Mouse (Mus musculus) limb, embryonic 10.5 days (tissue): ENCODE measurements at regions not wholly inside any gene's neighbourhood (a gene's known extent, or its start where the extent isn't known, plus 50 kb on each side); places are given as distances from the start of the nearest gene placed in this dataset.

Experiments
- DNase-seq: peaks from one replicate; pipeline ENCODE4 v3.0.0-alpha.2; 2017; ENCODE audit warnings: low spot score
- H3K27ac ChIP-seq: fragments of 300-500 bp; sonication (generic); 2 replicates; pipeline ENCODE4 v1.5.1; 2016; ENCODE audit warnings: mild to moderate bottlenecking
- H3K27me3 ChIP-seq: fragments of 300-500 bp; sonication (generic); 2 replicates; pipeline ENCODE4 v1.6.1; 2016; ENCODE audit warnings: low read depth, mild to moderate bottlenecking; ENCODE audit not compliant: poor library complexity, severe bottlenecking
- H3K36me3 ChIP-seq: fragments of 300-500 bp; sonication (generic); 2 replicates; pipeline ENCODE4 v1.6.1; 2016; ENCODE audit warnings: mild to moderate bottlenecking, moderate library complexity
- H3K4me1 ChIP-seq: fragments of 300-500 bp; sonication (generic); 2 replicates; pipeline ENCODE4 v1.6.1; 2016
- H3K4me3 ChIP-seq: fragments of 300-500 bp; sonication (generic); 2 replicates; pipeline ENCODE4 v1.5.1; 2016; ENCODE audit warnings: mild to moderate bottlenecking, moderate library complexity
- H3K9me3 ChIP-seq: fragments of 300-500 bp; sonication (generic); replicated peaks from 2 replicates; pipeline ENCODE4 v1.6.1; 2016; ENCODE audit warnings: mild to moderate bottlenecking
- WGBS: fragments of 180-500 bp; shearing (Covaris S2); methylation state at CpG from one replicate; pipeline ENCODE4 v1.1.7; 2016; 5-methylcytosine and 5-hydroxymethylcytosine counted together

DNA sequence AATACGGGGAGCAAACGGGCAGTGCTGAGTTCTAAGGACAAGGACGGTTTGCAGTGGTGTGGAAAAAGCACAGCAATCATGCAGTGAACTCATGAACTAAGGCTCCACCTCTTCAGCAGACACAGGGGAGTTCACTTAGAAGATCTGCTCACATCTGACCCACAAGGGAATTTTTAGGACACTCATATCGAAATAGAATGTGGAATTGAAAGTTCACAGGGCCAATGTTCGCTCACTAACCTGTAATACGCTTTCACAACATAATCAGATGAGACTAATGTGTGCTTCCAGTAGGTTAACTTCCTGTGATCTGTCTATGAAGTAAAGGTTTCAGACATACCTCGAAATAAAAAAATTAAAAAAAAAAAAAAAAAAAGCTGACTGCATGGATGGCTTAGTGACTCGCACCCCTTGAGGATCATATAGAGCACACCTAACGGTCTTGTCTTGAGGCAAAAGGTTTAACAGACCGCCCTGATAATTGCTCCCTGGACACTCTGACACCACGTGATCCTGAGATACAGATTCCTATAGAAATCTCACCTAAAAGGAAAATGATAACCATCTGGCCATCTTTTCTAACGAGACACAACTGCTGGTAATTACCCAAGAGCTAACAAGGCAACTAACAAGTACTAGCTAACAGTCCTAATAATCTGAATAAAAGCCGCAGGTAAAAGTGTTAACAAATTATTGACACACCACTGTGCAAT is 187.0 kb upstream of the Smim15 start:
- WGBS = 74% methylated on average over 13 of the region's 13 CpGs
- Histone ChIP-seq H3K36me3 (no peaks in the 10 kb centered on the region), H3K27ac (no peak overlapping the region), H3K27me3 (no peaks in the 10 kb centered on the region), H3K4me1 (peaks cover 26% of the 10 kb centered on the region), H3K9me3 (no peaks in the 10 kb centered on the region), H3K4me3 (no peak overlapping the region)
- DNase-seq = no peak

DNA sequence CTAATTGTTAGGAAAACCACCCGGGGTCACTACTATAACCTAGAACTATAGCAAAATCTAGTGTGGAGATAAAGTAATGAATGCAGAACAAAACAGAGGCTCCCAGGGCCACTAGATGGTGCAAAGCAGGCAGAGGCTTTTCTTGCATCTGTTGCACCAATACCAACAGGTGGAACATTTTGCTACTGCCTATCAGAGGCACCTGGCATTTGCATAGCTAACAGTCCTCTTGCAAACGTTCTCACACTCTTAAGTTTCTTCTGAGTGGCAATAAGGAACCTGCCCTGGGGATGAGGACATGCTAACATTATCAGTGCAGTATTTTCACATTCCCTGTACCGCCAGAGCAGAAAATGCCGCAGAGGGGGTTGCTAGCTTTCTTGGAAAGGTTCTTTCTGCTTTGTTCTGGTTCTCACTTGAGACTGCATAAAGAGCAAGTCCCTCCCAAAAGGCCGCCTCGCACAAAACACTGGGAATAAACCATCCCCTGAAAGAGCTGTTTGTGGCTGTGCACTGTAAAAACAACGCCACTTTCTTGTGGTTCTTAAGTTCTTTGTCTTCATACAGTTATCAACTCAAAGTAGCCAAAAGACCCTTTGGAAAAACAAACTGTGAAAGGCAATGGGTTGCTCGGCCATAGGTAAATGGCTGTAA is 193.2 kb upstream of the Smim15 start:
- H3K4me1 ChIP-seq = peaks cover 43% of the 10 kb centered on the region
- WGBS = 70% methylated on average over 8 of the region's 8 CpGs

DNA sequence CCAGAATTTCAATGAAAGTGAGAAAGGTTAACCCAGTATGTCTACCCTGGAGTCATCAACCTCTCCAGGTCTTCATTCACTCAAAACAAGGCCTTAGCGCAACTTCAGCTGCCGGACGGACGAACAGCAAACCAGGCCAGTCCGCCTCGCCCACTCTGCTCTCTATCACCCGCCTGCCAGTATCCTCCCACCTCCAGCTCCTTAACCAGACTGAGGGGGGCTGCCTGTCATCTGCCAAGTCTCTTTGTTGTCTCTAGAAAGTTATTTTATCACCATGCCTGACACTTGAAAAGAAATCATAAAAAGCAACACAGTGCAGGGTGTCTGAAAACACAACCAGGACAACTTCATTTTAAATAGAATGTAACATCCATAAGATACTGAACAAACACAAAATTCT is 195.4 kb upstream of the Smim15 start:
- Histone ChIP-seq H3K36me3 (no peaks in the 10 kb centered on the region), H3K27me3 (no peaks in the 10 kb centered on the region), H3K9me3 (no peaks in the 10 kb centered on the region), H3K4me1 (peaks cover 54% of the 10 kb centered on the region), H3K27ac (no peak overlapping the region), H3K4me3 (no peak overlapping the region)
- WGBS = 68% methylated on average over 7 of the region's 7 CpGs
- DNase-seq = no peak

More for the DNA sequence above, 193.2 kb upstream of the Smim15 start:
- H3K27ac ChIP-seq = no peak overlapping the region
- H3K27me3 ChIP-seq = no peaks in the 10 kb centered on the region
- no peaks in the 10 kb centered on the region for H3K9me3 ChIP-seq
- DNase-seq = no peak
- no peaks in the 10 kb centered on the region for H3K36me3 ChIP-seq
- H3K4me3 ChIP-seq = no peak overlapping the region

DNA sequence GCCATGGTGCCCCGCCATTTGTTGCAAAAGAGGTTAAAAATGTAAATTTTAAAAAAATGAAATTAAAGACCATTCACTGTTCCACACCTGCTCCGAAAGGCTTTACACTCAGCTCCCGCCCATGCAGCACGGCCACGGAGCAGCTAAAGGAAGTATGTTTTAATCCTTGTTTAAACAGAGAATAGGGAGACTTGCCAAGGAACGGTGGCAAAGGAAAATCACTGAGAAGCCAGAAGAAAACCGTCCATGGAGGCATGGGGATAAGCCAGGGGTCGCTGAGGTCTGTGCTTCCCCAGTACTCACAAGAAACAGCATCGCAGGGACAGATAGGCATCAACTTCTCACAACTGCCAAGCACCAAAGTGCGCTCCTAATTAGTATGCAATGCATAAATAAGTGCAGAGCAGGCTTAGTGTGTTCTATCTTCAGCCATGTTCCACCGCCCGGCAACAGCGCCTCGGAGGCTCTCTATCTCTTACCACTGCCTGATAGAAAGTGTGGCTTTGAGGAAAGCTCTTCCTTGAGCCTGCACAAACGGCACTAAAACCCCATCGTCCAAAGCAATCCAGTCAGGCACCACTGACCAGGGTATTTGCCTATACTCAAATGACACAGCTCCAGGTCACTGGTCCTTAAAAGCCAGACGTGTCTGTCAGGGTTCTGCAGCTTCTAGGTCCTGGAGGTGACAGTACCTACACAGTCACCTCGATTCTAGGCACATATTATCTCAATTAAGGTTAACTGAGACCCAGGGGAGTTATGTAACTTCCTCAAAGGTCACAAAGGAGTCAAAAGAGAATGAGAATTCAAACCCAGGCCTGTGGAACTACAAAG is 196.8 kb upstream of the Smim15 start:
- 61% methylated on average over 18 of the region's 18 CpGs for WGBS
- Histone ChIP-seq H3K4me3 (no peak overlapping the region), H3K27ac (peak overlapping the region; percentile 84), H3K9me3 (no peaks in the 10 kb centered on the region), H3K27me3 (no peaks in the 10 kb centered on the region), H3K36me3 (no peaks in the 10 kb centered on the region), H3K4me1 (peaks cover 67% of the 10 kb centered on the region)
- peak; percentile 42 for DNase-seq

DNA sequence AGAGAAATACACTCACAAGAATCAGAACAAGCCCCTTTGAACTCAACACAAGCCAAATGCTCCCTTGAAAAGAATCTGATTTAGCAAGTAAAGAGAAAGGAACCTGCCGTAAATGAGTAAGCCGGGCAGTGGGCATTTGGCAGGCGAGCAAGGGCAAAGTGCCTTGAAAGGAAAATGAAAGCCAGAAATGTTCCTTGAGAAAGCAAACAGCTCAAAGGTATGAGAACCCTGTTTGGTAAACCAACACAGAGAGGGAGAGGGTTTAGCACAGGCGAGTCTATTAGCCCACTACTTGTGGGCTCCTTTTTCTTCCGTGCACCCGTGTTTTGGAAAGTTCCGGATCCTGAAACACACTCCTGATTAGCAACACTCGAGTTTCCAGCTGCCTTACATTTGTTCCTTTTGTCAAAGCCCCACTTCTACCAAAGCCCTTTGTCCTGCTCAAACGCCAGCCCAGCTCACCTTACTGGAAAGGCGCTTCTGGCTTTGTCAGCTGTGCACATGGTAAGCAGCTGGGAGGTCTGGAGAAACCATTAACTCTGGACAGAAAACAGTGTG is 197.5 kb upstream of the Smim15 start:
- H3K4me3 ChIP-seq = peak overlapping the region; percentile 22; the same call in 1 of the 2 replicates
- no peaks in the 10 kb centered on the region for H3K9me3 ChIP-seq
- 53% methylated on average over 10 of the region's 10 CpGs for WGBS
- no peaks in the 10 kb centered on the region for H3K36me3 ChIP-seq
- peak overlapping the region; percentile 84 for H3K27ac ChIP-seq
- H3K27me3 ChIP-seq = no peaks in the 10 kb centered on the region
- peaks cover 72% of the 10 kb centered on the region for H3K4me1 ChIP-seq
- peak; percentile 76 for DNase-seq

DNA sequence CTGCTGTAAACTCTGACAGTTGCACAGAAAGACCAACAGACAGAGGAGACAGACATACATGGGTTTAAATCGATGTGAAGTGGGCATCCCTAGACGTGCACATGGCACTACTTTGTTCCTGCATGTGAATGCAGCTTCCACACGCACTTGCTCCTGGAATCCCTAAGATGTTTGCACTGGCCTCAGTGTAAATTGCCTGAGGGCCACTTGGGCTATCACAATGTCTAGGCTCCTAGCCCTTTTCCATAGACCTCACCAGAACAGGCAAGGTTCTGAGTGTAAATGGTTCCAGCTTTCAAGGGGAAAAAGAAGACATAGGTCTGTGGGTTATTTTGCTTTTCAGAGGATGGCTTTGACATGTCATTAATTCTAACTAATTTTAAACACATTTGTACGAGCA is 198.4 kb upstream of the Smim15 start:
- H3K4me3 ChIP-seq = no peak overlapping the region
- 52% methylated on average over 4 of the region's 4 CpGs for WGBS
- no peaks in the 10 kb centered on the region for H3K27me3 ChIP-seq
- no peaks in the 10 kb centered on the region for H3K36me3 ChIP-seq
- no peak for DNase-seq
- peaks cover 79% of the 10 kb centered on the region for H3K4me1 ChIP-seq
- H3K27ac ChIP-seq = peak overlapping the region; percentile 84; the same call in 1 of the 2 replicates
- H3K9me3 ChIP-seq = no peaks in the 10 kb centered on the region

DNA sequence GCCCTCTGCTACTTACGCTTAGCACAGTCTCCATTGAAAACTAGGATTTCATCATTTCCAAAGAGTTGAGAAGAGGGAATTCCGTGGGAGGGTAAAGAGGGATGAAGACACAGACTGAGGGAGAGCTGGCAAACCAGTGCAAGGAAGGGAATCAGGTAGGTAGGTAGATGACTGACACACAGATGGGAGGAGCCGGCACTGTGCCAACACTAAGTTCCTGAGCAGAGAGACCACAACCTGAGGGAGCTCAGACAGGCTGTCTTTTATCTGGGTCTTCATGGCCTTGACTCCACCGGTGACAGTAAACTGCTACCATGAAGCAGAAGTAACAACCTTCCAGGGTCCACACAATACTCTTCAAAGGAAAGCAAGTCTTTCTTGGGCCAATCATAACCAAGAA is 200.2 kb upstream of the Smim15 start:
- Histone ChIP-seq H3K27me3 (no peaks in the 10 kb centered on the region), H3K27ac (no peak overlapping the region), H3K4me1 (peaks cover 77% of the 10 kb centered on the region), H3K4me3 (no peak overlapping the region), H3K36me3 (no peaks in the 10 kb centered on the region), H3K9me3 (no peaks in the 10 kb centered on the region)
- WGBS = 91% methylated on average over 4 of the region's 4 CpGs
- DNase-seq = no peak

DNA sequence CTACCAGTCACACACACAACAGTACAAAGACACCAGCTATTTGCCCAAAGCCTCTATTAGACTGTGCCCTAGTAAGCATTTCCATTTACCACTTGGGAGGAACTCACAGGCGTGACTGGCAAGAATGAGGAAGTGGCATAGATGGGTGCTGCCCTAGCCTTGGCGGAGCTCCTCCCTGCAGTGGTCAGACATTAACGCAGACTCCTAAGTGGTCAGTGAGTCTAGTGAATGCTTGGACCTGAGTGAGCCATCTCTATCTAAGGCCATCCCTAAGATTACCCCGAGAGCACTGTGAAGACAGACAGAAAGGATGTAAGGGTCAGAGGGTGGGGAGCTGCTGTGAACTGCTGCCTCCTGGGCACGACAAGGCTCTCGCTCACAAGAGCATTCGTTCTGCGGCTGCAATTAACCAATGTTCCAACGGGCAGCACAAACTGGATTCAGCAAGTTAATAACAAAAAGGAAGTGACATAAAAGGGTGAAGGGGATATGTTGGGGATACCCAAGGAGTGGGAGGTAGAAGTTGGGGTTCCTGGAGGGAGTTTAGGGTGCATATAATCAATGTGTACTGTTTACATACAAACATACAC is 206.0 kb upstream of the Smim15 start:
- no peak overlapping the region for H3K27ac ChIP-seq
- H3K27me3 ChIP-seq = no peaks in the 10 kb centered on the region
- no peaks in the 10 kb centered on the region for H3K9me3 ChIP-seq
- H3K4me3 ChIP-seq = no peak overlapping the region
- H3K4me1 ChIP-seq = peaks cover 58% of the 10 kb centered on the region
- no peak for DNase-seq
- 88% methylated on average over 9 of the region's 9 CpGs for WGBS
- H3K36me3 ChIP-seq = no peaks in the 10 kb centered on the region

DNA sequence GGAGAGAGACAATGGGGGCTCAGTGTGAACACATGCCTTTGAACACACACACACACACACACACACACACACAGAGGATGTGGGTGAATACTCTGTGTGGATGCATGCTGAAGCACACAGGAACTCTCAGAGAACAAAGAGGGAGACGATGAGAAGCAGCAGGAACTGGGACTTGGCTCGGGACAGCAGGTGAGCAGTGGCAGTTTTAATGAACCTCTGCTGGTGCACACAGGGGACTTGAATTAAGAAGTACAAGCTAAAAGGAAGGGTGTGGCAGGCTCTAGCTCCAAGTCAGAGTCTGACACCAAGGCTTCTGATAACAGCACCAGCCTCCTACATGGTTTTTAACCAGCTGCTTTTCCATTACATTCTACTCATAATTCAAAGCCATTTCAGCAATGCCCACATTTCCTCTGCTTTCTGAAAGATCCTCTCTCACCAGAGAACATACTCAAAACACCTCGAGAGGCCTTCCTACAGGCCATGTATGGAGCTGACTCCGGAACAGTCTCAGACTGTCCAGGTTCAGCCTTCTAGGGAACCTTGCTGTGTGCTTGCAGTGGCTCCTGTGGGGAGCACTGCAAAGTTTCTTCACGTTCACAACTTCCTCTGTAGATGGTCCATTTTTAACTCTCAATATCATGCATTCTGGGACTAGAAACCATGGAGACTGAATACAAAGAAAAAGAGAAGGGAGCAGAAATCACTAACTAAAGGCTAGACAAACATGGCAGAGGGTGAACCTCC is 206.9 kb upstream of the Smim15 start:
- 62% methylated on average over 5 of the region's 5 CpGs for WGBS
- no peak for DNase-seq
- H3K9me3 ChIP-seq = no peaks in the 10 kb centered on the region
- H3K27ac ChIP-seq = no peak overlapping the region
- no peaks in the 10 kb centered on the region for H3K36me3 ChIP-seq
- no peaks in the 10 kb centered on the region for H3K27me3 ChIP-seq
- H3K4me3 ChIP-seq = no peak overlapping the region
- H3K4me1 ChIP-seq = peaks cover 53% of the 10 kb centered on the region

DNA sequence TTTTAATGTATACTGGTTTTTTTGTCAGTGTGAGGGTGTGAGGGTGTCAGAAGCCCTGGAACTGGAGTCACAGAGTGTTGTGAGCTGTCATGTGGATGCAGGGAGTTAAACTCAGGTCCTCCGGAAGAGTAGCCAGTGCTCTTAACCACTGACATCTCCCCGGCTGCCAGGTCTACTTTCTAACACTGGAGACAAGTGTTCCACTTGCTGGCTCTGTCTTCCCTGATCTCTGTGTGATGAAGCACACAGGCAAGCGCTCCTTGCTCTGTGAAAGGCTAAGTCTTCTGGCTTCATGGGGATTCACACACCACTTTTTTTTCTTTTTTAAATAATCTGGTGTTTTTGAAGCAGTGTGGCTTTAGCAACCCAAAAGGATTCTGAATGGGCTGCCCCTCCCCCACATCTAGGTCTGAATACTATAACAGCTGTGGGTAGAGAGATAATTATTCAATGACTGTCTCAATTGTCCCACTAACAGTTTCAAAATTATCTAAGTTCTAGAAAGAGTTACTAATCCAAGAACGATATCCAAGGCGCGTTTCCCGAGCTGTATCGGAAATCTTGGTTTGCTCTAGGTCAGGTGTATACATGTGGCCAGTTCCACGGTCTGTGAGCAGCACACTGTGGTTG is 208.4 kb upstream of the Smim15 start:
- Histone ChIP-seq H3K9me3 (no peaks in the 10 kb centered on the region), H3K27ac (no peak overlapping the region), H3K4me3 (no peak overlapping the region), H3K27me3 (no peaks in the 10 kb centered on the region), H3K4me1 (peaks cover 56% of the 10 kb centered on the region), H3K36me3 (no peaks in the 10 kb centered on the region)
- WGBS = 67% methylated on average over 9 of the region's 9 CpGs
- no peak for DNase-seq

DNA sequence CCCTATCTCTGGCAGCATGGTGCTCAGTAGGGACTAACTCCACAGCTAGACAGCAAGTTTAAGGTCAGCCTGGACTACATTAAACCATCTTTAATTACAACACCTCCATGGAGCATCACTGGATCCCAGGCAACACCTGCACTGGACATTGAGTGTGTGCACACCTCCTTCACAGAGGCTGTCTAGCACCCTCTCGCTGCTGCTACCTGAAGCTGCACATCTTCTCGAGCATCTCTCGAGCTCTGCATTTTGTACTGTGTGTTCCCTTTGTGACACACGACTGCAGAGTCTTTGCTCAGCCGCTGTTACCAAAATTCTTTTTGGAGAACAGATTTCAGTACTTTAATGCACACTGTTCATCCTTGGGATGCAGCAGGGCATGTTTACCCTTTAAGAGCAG is 212.2 kb upstream of the Smim15 start:
- H3K36me3 ChIP-seq = no peaks in the 10 kb centered on the region
- no peak for DNase-seq
- no peak overlapping the region for H3K27ac ChIP-seq
- no peaks in the 10 kb centered on the region for H3K27me3 ChIP-seq
- no peaks in the 10 kb centered on the region for H3K9me3 ChIP-seq
- 73% methylated on average over 5 of the region's 5 CpGs for WGBS
- peaks cover 45% of the 10 kb centered on the region for H3K4me1 ChIP-seq
- H3K4me3 ChIP-seq = no peak overlapping the region

DNA sequence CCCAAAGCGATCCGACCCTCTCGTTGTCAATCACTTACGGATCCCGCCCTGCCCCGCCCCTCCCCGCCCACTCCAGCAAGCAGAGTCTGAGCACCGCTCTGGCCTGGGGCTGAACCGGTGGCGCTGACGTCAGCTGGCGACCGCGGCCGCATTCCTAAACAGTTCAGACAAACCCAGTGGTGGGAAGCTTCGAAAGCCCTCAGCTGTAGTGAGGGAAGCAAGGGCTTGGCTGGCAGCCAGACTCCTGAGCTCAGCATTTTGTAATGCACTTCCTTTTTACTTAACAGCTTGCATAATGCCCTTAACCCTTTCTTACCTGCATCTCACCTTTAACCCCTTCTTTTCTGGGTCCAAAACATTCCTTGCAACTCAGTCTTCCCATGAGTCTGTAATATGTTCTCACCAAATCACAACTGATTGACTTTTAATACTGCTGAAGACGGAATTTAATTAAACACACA is 213.0 kb upstream of the Smim15 start:
- WGBS = 1% methylated on average over 17 of the region's 17 CpGs
- H3K4me1 ChIP-seq = peaks cover 47% of the 10 kb centered on the region
- H3K9me3 ChIP-seq = no peaks in the 10 kb centered on the region
- H3K27me3 ChIP-seq = no peaks in the 10 kb centered on the region
- no peaks in the 10 kb centered on the region for H3K36me3 ChIP-seq
- H3K4me3 ChIP-seq = peak overlapping the region; percentile 27
- peak; percentile 92 for DNase-seq
- H3K27ac ChIP-seq = no peak overlapping the region
